ENCODE assay signal across 15 mouse cellular contexts in genomic region chr8:72817655-72818349, GRCm38 (mm10). TPM values are rescaled to one million over a fixed set of nuclear protein-coding genes. Genes with fewer than 3 reads are reported as not detected.
DNase-seq lines count a peak whose midpoint lies in the region; ATAC-seq lines count a peak whose summit lies in the region.
"Had no signal": no experiment of that assay in that cellular context is flagged by ENCODE, and none has a peak within 500 bp of the region (broad histone marks: within the 10 kb centered on the region; RNA-seq: fewer than 3 reads in every experiment).

No protein-coding gene starts in this region.

- peak; percentile 63 for ATAC-seq in granulocyte monocyte progenitor cell, adult 5-6 weeks (replicated peaks; ENCODE audit: poor library complexity, severe bottlenecking)
- peak; percentile 44; the same call in 1 of the 2 replicates for ATAC-seq in neutrophil, adult 5-6 weeks (ENCODE audit: extremely low read depth, insufficient number of reproducible peaks, low FRiP score, poor library complexity, severe bottlenecking)
- ATAC-seq: forebrain, embryonic 13.5 days; forebrain, postnatal 0 days; intestine, embryonic 15.5 days had no signal

- peak; percentile 4 to 7 for DNase-seq in cerebellum, postnatal 10 days
- DNase-seq in cerebellum, adult 8-10 months: no peak
- peak; percentile 3 for DNase-seq in lung, postnatal 25 days (ENCODE audit: low spot score)
- DNase-seq in lung, adult 18-20 months: no peak
- DNase-seq in layer of hippocampus, adult 11-12 months (ENCODE audit: low spot score): no peak
- DNase-seq in gastrocnemius, postnatal 10 days: no peak
- DNase-seq: adrenal gland, postnatal 25 days; forebrain, postnatal 0 days; gastrocnemius, postnatal 25 days; heart, adult 18-20 months; heart, postnatal 14 days had no signal

RNA-seq across cellular contexts. Expression of gene F2rl3, which starts 56.1 kb away (rescaled TPM):
- 2.6 and 3.4 TPM in 2 replicates for total RNA-seq in granulocyte monocyte progenitor cell, adult 5-6 weeks (2014; fragmentation: Nextera tagmentation)
- total RNA-seq in granulocyte monocyte progenitor cell, adult 5-6 weeks (2017): 2.9 and 3.1 TPM in 2 replicates
- total RNA-seq in neutrophil, adult 5-6 weeks (2017): 0.49 and 0.70 TPM in 2 replicates
- total RNA-seq in gastrocnemius, postnatal 10 days (2021): 1 to 10 TPM; 1.9 to 3.2 TPM

Comparison
In these comparisons a context has a peak if more than half of its experiments do, and no peak if none do; other contexts are left out.
1. DNase-seq: peak in cerebellum, postnatal 10 days (2 of 2) and lung, postnatal 25 days (single experiment); none in cerebellum, adult 8-10 months (single experiment), lung, adult 18-20 months (0 of 2), layer of hippocampus, adult 11-12 months (single experiment) and gastrocnemius, postnatal 10 days (single experiment).